Comparison of ENCODE assay signal across 8 mouse cellular contexts in the genomic region with DNA sequence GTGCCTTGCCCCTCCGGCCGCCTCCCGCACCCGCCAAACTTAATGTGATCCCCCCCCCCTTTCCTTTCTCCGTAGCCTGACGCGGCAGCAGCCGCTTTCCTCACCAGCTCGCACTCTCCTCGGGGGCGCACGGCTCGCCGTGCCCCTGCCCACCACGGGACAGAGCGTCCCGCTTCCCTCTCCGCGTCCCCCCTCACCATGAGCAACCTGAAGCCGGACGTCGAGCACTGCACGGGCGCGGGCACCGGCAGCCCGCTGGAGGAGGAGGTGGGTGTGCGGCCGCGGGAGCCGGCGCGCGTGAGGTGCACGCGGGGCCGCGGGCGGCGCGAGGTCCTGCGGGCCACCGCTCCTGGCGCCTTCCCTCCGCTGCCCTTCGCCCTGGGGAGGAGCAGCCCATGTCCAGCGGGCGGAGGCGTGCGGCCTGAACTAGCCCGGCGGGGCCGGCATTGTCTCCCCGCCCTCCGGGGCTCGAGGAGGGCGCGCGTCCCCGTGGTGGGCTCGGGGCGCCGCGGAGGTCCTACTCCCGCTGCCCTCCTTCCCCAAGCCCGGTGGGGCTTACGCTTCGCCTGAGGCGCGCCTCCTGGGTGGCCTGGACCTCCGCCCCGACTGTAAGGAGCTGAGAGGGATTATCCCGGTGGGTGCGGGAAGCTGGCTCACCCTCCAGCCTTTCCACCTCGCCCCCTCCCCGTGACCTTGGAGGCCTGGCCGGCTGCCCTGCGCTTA. TPM values are rescaled to one million over a fixed set of nuclear protein-coding genes. Genes with fewer than 3 reads are reported as not detected.
DNase-seq lines count a peak whose midpoint lies in the region; ATAC-seq and TF ChIP-seq lines count a peak whose summit lies in the region.

No protein-coding gene starts in this region.

- peak overlapping the region; percentile 60 for H3K4me3 ChIP-seq in layer of hippocampus, adult 2 months
- H3K4me3 ChIP-seq in forebrain, postnatal 0 days (ENCODE audit: low read depth, low read length) = peak overlapping the region; percentile 62
- H3K4me3 ChIP-seq in liver, embryonic 14.5 days (ENCODE audit: insufficient read depth in 1 of 2, low read depth in 2 of 2, low read length in 2 of 2) = peak overlapping the region; percentile 53 to 61
- H3K4me3 ChIP-seq in neural tube, embryonic 13.5 days = peak overlapping the region; percentile 59

- H3K36me3 ChIP-seq in forebrain, postnatal 0 days (ENCODE audit: insufficient read depth) = no peaks in the 10 kb centered on the region
- H3K36me3 ChIP-seq in liver, embryonic 14.5 days (replicated peaks; ENCODE audit: control insufficient read depth, insufficient read depth, low read depth) = no peaks in the 10 kb centered on the region
- no peaks in the 10 kb centered on the region for H3K36me3 ChIP-seq in neural tube, embryonic 13.5 days

- no peaks in the 10 kb centered on the region for H3K9me3 ChIP-seq in forebrain, postnatal 0 days (ENCODE audit: low read length)
- H3K9me3 ChIP-seq in liver, embryonic 14.5 days (ENCODE audit: control insufficient read depth, low read length) = no peaks in the 10 kb centered on the region
- no peaks in the 10 kb centered on the region for H3K9me3 ChIP-seq in neural tube, embryonic 13.5 days

- peak overlapping the region; percentile 51 for H3K9ac ChIP-seq in forebrain, postnatal 0 days
- peak overlapping the region; percentile 13; the same call in 1 of the 2 replicates for H3K9ac ChIP-seq in liver, embryonic 14.5 days (replicated peaks)
- H3K9ac ChIP-seq in neural tube, embryonic 13.5 days = peak overlapping the region; percentile 65

- TF ChIP-seq EP300 in liver, embryonic 14.5 days (IDR thresholded peaks at IDR 0.05; ENCODE audit: low read depth) = no peak

- TF ChIP-seq CTCF in layer of hippocampus, adult 2 months (conservative IDR thresholded peaks at IDR 0.05) = no peak
- no peak for TF ChIP-seq CTCF in forebrain, postnatal 0 days (IDR thresholded peaks at IDR 0.05; ENCODE audit: low read depth)
- TF ChIP-seq CTCF in liver, embryonic 14.5 days (IDR thresholded peaks at IDR 0.05; ENCODE audit: low read depth) = no peak

- ATAC-seq in forebrain, postnatal 0 days = peak; percentile 75
- ATAC-seq in inflammation-experienced regulatory T-cells, adult 6 months = peak; percentile 25
- ATAC-seq in liver, embryonic 14.5 days (ENCODE audit: insufficient read depth) = peak; percentile 56
- peak; percentile 81 for ATAC-seq in neural tube, embryonic 13.5 days (ENCODE audit: low read depth)

- peak overlapping the region; percentile 55; the same call in 1 of the 2 replicates for H3K27ac ChIP-seq in layer of hippocampus, adult 2 months
- no peak overlapping the region; the same call in 1 of the 2 replicates for H3K27ac ChIP-seq in forebrain, postnatal 0 days (ENCODE audit: low read depth, low read length)
- H3K27ac ChIP-seq in liver, embryonic 14.5 days = no peak overlapping the region
- no peak overlapping the region for H3K27ac ChIP-seq in neural tube, embryonic 13.5 days (replicated peaks)

- no peak for DNase-seq in layer of hippocampus, adult 2 months (ENCODE audit: low spot score in 2 of 2)
- no peak for DNase-seq in layer of hippocampus, adult 9-11 months
- DNase-seq in ZHBTc4 (ENCODE audit: low read depth, low spot score) = peak; percentile 54
- peak; percentile 31 for DNase-seq in forebrain, postnatal 0 days
- DNase-seq in liver, embryonic 14.5 days (ENCODE audit: low read depth in 3 of 3, low spot score in 3 of 3) = no peak
- DNase-seq in layer of hippocampus, adult 18-20 months (ENCODE audit: low spot score in 2 of 2) = no peak

- no peaks in the 10 kb centered on the region for H3K4me1 ChIP-seq in forebrain, postnatal 0 days (ENCODE audit: insufficient read depth)
- H3K4me1 ChIP-seq in liver, embryonic 14.5 days (replicated peaks; ENCODE audit: control insufficient read depth in 2 of 2, insufficient read depth in 2 of 2, low read length in 1 of 2) = peaks cover 0 to 2% of the 10 kb centered on the region in 2 experiments; a peak in 1 of 4 replicates
- H3K4me1 ChIP-seq in neural tube, embryonic 13.5 days (replicated peaks) = peaks cover 23% of the 10 kb centered on the region

- WGBS in forebrain, postnatal 0 days = 7% methylated on average over 70 of the region's 78 CpGs
- WGBS in liver, embryonic 14.5 days (ENCODE audit: insufficient replicate concordance) = under 1% methylated on average over 72 of the region's 78 CpGs
- under 1% methylated on average over 62 of the region's 78 CpGs for WGBS in neural tube, embryonic 13.5 days

- H3K27me3 ChIP-seq in forebrain, postnatal 0 days (ENCODE audit: insufficient read depth, low read length) = peaks cover 29% of the 10 kb centered on the region
- peaks cover 68% of the 10 kb centered on the region for H3K27me3 ChIP-seq in liver, embryonic 14.5 days (ENCODE audit: control insufficient read depth, insufficient read depth, low read length)
- H3K27me3 ChIP-seq in neural tube, embryonic 13.5 days = peaks cover 69% of the 10 kb centered on the region

- H3K4me2 ChIP-seq in forebrain, postnatal 0 days (ENCODE audit: low read depth) = peak overlapping the region; percentile 98
- peak overlapping the region; percentile 70 for H3K4me2 ChIP-seq in liver, embryonic 14.5 days (ENCODE audit: low read depth)
- peak overlapping the region; percentile 90 for H3K4me2 ChIP-seq in neural tube, embryonic 13.5 days

RNA-seq across cellular contexts. Expression of gene Rbpms2, which starts 1.3 kb away (rescaled TPM):
- 1 to 10 TPM; 2.1 to 2.8 TPM for total RNA-seq in layer of hippocampus, adult 2 months (2021)
- 1.6 and 2.4 TPM in 2 replicates for total RNA-seq in forebrain, postnatal 0 days (2014; rRNA removed)
- 2.8 and 3.3 TPM in 2 replicates for polyA plus RNA-seq in forebrain, postnatal 0 days (2015; fragmentation: Nextera tagmentation; extraction: Ambion mirVana)
- 1 to 10 TPM in 1 of 3 experiments, not detected in 2; 1.0 TPM for polyA plus RNA-seq in inflammation-experienced regulatory T-cells, adult 6 months (2017; shearing (Covaris generic))
- 8.9 and 11.6 TPM in 2 replicates for polyA plus RNA-seq in liver, embryonic 14.5 days (2012; rRNA removed)
- 11.9 and 13.9 TPM in 2 replicates for polyA plus RNA-seq in liver, embryonic 14.5 days (2014; fragmentation: Nextera tagmentation; extraction: Ambion mirVana)
- 6.2 and 6.3 TPM in 2 replicates for polyA plus RNA-seq in neural tube, embryonic 13.5 days (2015; fragmentation: Nextera tagmentation; extraction: Ambion mirVana)
- total RNA-seq in layer of hippocampus, adult 18-20 months (2021) = 1 to 10 TPM; 2.2 to 3.2 TPM

RNA-seq across cellular contexts. Expression of gene Oaz2, which starts 37.0 kb away (rescaled TPM):
- 100 to 1,000 TPM; 199 to 204 TPM for total RNA-seq in layer of hippocampus, adult 2 months (2021)
- total RNA-seq in forebrain, postnatal 0 days (2014; rRNA removed) = 284 and 301 TPM in 2 replicates
- 374 and 392 TPM in 2 replicates for polyA plus RNA-seq in forebrain, postnatal 0 days (2015; fragmentation: Nextera tagmentation; extraction: Ambion mirVana)
- 10 to 100 TPM; 26.3 to 30.5 (median 26.9) TPM for polyA plus RNA-seq in inflammation-experienced regulatory T-cells, adult 6 months (2017; shearing (Covaris generic))
- polyA plus RNA-seq in liver, embryonic 14.5 days (2012; rRNA removed) = 17.2 and 21.5 TPM in 2 replicates
- 29.6 and 33.2 TPM in 2 replicates for polyA plus RNA-seq in liver, embryonic 14.5 days (2014; fragmentation: Nextera tagmentation; extraction: Ambion mirVana)
- 381 and 389 TPM in 2 replicates for polyA plus RNA-seq in neural tube, embryonic 13.5 days (2015; fragmentation: Nextera tagmentation; extraction: Ambion mirVana)
- total RNA-seq in layer of hippocampus, adult 18-20 months (2021) = 100 to 1,000 TPM; 215 to 217 TPM

RNA-seq across cellular contexts. Expression of gene Pif1, which starts 43.8 kb away (rescaled TPM):
- under 1 TPM; 0.17 to 0.38 TPM for total RNA-seq in layer of hippocampus, adult 2 months (2021)
- 1.5 and 3.7 TPM in 2 replicates for total RNA-seq in forebrain, postnatal 0 days (2014; rRNA removed)
- polyA plus RNA-seq in forebrain, postnatal 0 days (2015; fragmentation: Nextera tagmentation; extraction: Ambion mirVana) = 0.75 and 1.0 TPM in 2 replicates
- 1 to 10 TPM in 2 of 3 experiments, under 1 TPM in 1; 0.32 to 7.4 (median 1.1) TPM for polyA plus RNA-seq in inflammation-experienced regulatory T-cells, adult 6 months (2017; shearing (Covaris generic))
- 10.8 and 11.9 TPM in 2 replicates for polyA plus RNA-seq in liver, embryonic 14.5 days (2012; rRNA removed)
- polyA plus RNA-seq in liver, embryonic 14.5 days (2014; fragmentation: Nextera tagmentation; extraction: Ambion mirVana) = 6.8 and 7.7 TPM in 2 replicates
- 3.1 and 3.2 TPM in 2 replicates for polyA plus RNA-seq in neural tube, embryonic 13.5 days (2015; fragmentation: Nextera tagmentation; extraction: Ambion mirVana)
- total RNA-seq in layer of hippocampus, adult 18-20 months (2021) = under 1 TPM in 1 of 2 experiments, not detected in 1; 0.12 TPM

RNA-seq across cellular contexts. Expression of gene Plekho2, which starts 51.0 kb away (rescaled TPM):
- total RNA-seq in layer of hippocampus, adult 2 months (2021) = 10 to 100 TPM; 12.0 to 14.5 TPM
- total RNA-seq in forebrain, postnatal 0 days (2014; rRNA removed) = 5.2 and 5.4 TPM in 2 replicates
- polyA plus RNA-seq in forebrain, postnatal 0 days (2015; fragmentation: Nextera tagmentation; extraction: Ambion mirVana) = 3.1 and 4.0 TPM in 2 replicates
- polyA plus RNA-seq in inflammation-experienced regulatory T-cells, adult 6 months (2017; shearing (Covaris generic)) = 10 to 100 TPM; 44.8 to 84.9 (median 55.9) TPM
- 15.5 and 15.7 TPM in 2 replicates for polyA plus RNA-seq in liver, embryonic 14.5 days (2012; rRNA removed)
- polyA plus RNA-seq in liver, embryonic 14.5 days (2014; fragmentation: Nextera tagmentation; extraction: Ambion mirVana) = 21.5 and 24.2 TPM in 2 replicates
- polyA plus RNA-seq in neural tube, embryonic 13.5 days (2015; fragmentation: Nextera tagmentation; extraction: Ambion mirVana) = 7.6 and 9.5 TPM in 2 replicates
- total RNA-seq in layer of hippocampus, adult 18-20 months (2021) = 10 to 100 TPM in 1 of 2 experiments, 1 to 10 TPM in 1; 7.7 to 11.7 TPM

Comparison
In these comparisons a context has a peak if more than half of its experiments do, and no peak if none do; other contexts are left out.
1. DNase-seq: peak in ZHBTc4 (single experiment) and forebrain, postnatal 0 days (single experiment); none in layer of hippocampus, adult 2 months (0 of 2), layer of hippocampus, adult 9-11 months (single experiment), liver, embryonic 14.5 days (0 of 3) and layer of hippocampus, adult 18-20 months (0 of 2).
2. ATAC-seq: peak in every context shown above with its lines; median percentile 81 in neural tube, embryonic 13.5 days; 75 in forebrain, postnatal 0 days; 56 in liver, embryonic 14.5 days; 25 in inflammation-experienced regulatory T-cells, adult 6 months.
3. H3K9ac ChIP-seq: peak in every context shown above with its lines; median percentile 65 in neural tube, embryonic 13.5 days; 51 in forebrain, postnatal 0 days; 13 in liver, embryonic 14.5 days.
4. RNA of gene Oaz2, which starts 37.0 kb away (polyA plus RNA-seq): 381 to 389 TPM in neural tube, embryonic 13.5 days and 374 to 392 TPM in forebrain, postnatal 0 days; 17.2 to 33.2 TPM in liver, embryonic 14.5 days and 26.3 to 30.5 TPM in inflammation-experienced regulatory T-cells, adult 6 months; every median in the first group is over 10 times any median in the second.
5. Peak in every context shown above with its lines, with median percentiles within 50 percentile points of each other: H3K4me3 ChIP-seq and H3K4me2 ChIP-seq.